Mouse (Mus musculus): ENCODE results near the gene Zbtb48.

DNA sequence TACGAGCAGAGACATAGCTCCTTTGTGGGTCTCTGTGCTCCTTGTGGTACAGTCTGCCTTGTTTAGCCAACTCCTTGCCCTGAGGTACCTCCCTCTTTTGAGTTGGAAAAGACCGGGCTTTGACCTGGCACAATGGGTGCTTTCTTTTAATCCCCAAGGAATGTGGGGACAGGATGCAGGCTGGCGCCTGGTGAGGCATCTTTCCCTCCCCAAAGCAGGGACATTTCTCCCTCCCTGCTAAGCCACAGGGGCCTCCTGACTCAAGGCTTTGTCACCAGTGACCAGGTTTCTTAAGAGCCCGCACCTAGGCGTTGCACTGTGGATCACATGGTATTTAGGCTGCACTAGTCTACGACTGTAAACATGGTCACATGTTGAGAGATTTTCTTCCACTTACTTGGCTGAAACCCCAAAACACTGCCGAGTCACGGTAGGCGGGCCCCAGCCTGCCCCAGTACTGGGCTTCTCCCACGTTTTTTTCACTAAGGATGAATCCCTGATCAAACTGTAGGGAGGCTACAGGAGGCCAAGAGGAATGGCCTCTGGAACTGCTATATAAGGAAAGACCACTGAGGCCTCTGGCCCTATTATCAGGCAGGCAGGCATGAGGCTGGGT lies 17.3 kb downstream of the Zbtb48 start:
- TF ChIP-seq CTCF (conservative IDR thresholded peaks at IDR 0.05; ENCODE audit: low read length): no peak
- TF ChIP-seq POU5F1 (IDR thresholded peaks at IDR 0.05; ENCODE audit: borderline replicate concordance, low read length): no peak
